Mouse (Mus musculus) lung, postnatal 0 days (tissue): ENCODE measurements at regions not wholly inside any gene's neighbourhood (a gene's known extent, or its start where the extent isn't known, plus 50 kb on each side); places are given as distances from the start of the nearest gene placed in this dataset.

Experiments
- ATAC-seq: fragments of 200-750 bp; cut with Nextera tagmentation; 2 replicates; pipeline ENCODE4 v1.8.0; 2017; ENCODE audit warnings: moderate library complexity
- DNase-seq: peaks from one replicate; pipeline ENCODE4 v3.0.0-alpha.2; 2016; ENCODE audit warnings: low spot score
- H3K27ac ChIP-seq: fragments of 300-500 bp; sonication (generic); 2 replicates; pipeline ENCODE4 v1.5.1; 2014; ENCODE audit warnings: antibody characterized with exemption, mild to moderate bottlenecking, low read length, mixed read lengths
- H3K27me3 ChIP-seq: fragments of 300-500 bp; sonication (generic); replicated peaks from 2 replicates; pipeline ENCODE4 v1.6.1; 2014; ENCODE audit warnings: low read length, mixed read lengths; ENCODE audit not compliant: insufficient read depth
- H3K36me3 ChIP-seq: fragments of 300-500 bp; sonication (generic); 2 replicates; pipeline ENCODE4 v1.6.1; 2014; ENCODE audit warnings: low read length, mixed read lengths; ENCODE audit not compliant: insufficient read depth
- H3K4me1 ChIP-seq: fragments of 300-500 bp; sonication (generic); 2 replicates; pipeline ENCODE4 v1.6.1; 2014; ENCODE audit warnings: antibody characterized with exemption, low read depth, low read length, mixed read lengths; ENCODE audit not compliant: insufficient read depth
- H3K4me2 ChIP-seq: fragments of 300-500 bp; sonication (generic); replicated peaks from 2 replicates; pipeline ENCODE4 v1.6.1; 2014; ENCODE audit warnings: low read depth, mild to moderate bottlenecking, low read length, moderate library complexity, mixed read lengths
- H3K4me3 ChIP-seq: fragments of 300-500 bp; sonication (generic); 2 replicates; pipeline ENCODE4 v1.5.1; 2014; ENCODE audit warnings: low read depth, low read length
- H3K9ac ChIP-seq: fragments of 300-500 bp; sonication (generic); replicated peaks from 2 replicates; pipeline ENCODE4 v1.6.1; 2014; ENCODE audit warnings: low read depth, mild to moderate bottlenecking
- H3K9me3 ChIP-seq: fragments of 300-500 bp; sonication (generic); 2 replicates; pipeline ENCODE4 v1.6.1; 2016; ENCODE audit warnings: low read length, mixed read lengths
- CTCF ChIP-seq: IDR thresholded peaks from 2 replicates; pipeline ENCODE4 v1.5.1; 2016; ENCODE audit warnings: antibody characterized with exemption, mild to moderate bottlenecking
- EP300 ChIP-seq: IDR thresholded peaks from 2 replicates; pipeline ENCODE4 v1.6.1; 2016; ENCODE audit warnings: antibody characterized with exemption, mild to moderate bottlenecking, control low read depth
- WGBS: fragments of 180-500 bp; shearing (Covaris S2); extraction: QIAGEN DNeasy Blood & Tissue Kit; methylation state at CpG from one replicate; pipeline ENCODE4 v1.1.7; 2014; 5-methylcytosine and 5-hydroxymethylcytosine counted together

- no peak overlapping the region for H3K4me3 ChIP-seq
- 18% methylated on average over 4 of the region's 4 CpGs for WGBS
- no peaks in the 10 kb centered on the region for H3K4me1 ChIP-seq
- DNase-seq (no peak), ATAC-seq (no peak)
- no peak overlapping the region for H3K4me2 ChIP-seq
- TF ChIP-seq CTCF = no peak
- no peak for TF ChIP-seq EP300
- H3K27ac ChIP-seq = no peak overlapping the region
- H3K36me3 ChIP-seq = no peaks in the 10 kb centered on the region
- no peaks in the 10 kb centered on the region for H3K27me3 ChIP-seq
- no peaks in the 10 kb centered on the region for H3K9me3 ChIP-seq
- no peak overlapping the region for H3K9ac ChIP-seq
These were observed 402.8 kb downstream of the Rprm start for GRCm38 (mm10) chr2:53682599-53682998.

DNA sequence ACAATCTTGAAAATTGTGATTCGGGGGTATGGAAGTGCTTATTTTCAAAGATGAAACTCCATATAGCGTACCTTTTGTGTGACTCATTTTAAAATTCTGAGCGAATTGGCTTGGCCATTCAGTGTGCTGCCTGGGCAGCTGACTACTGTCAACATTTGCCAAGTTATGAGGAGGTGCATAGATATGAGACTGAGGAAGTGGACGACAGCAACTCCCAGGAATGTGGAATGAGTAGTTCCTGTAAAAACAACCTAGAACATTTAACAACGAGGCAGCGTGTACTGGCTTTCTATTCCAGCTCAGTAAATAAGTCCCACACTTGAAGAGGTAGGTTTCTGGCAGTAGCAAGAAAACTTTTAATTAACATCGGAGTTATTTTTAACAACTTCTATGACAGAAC, 398.1 kb downstream of the Rprm start:
- no peaks in the 10 kb centered on the region for H3K9me3 ChIP-seq
- ATAC-seq = peak; percentile 98
- no peak overlapping the region for H3K4me2 ChIP-seq
- no peaks in the 10 kb centered on the region for H3K36me3 ChIP-seq
- no peak overlapping the region for H3K9ac ChIP-seq
- TF ChIP-seq CTCF = no peak
- peak; percentile 96 for TF ChIP-seq EP300
- WGBS = 37% methylated on average over 7 of the region's 7 CpGs
- H3K27ac ChIP-seq = 0 out of 2 replicates have a peak overlapping the region, but pooled peaks have one; percentile 14
- no peaks in the 10 kb centered on the region for H3K27me3 ChIP-seq
- peak; percentile 83 for DNase-seq
- no peak overlapping the region for H3K4me3 ChIP-seq
- H3K4me1 ChIP-seq = no peaks in the 10 kb centered on the region

GRCm38 (mm10) chr2:53689223-53689880, 396.0 kb downstream of the Rprm start:
- DNase-seq = no peak
- Histone ChIP-seq H3K9ac (no peak overlapping the region), H3K4me2 (no peak overlapping the region), H3K27me3 (no peaks in the 10 kb centered on the region), H3K27ac (no peak overlapping the region), H3K4me1 (no peaks in the 10 kb centered on the region), H3K36me3 (no peaks in the 10 kb centered on the region), H3K9me3 (no peaks in the 10 kb centered on the region), H3K4me3 (no peak overlapping the region)
- 30% methylated on average over 3 of the region's 3 CpGs for WGBS
- TF ChIP-seq CTCF (no peak), EP300 (no peak)
- no peak for ATAC-seq

GRCm38 (mm10) chr2:53691580-53692118, 393.7 kb downstream of the Rprm start:
- Histone ChIP-seq H3K4me1 (no peaks in the 10 kb centered on the region), H3K4me2 (no peak overlapping the region)
- TF ChIP-seq CTCF (no peak), EP300 (no peak)

GRCm38 (mm10) chr2:53711213-53711612, 374.1 kb downstream of the Rprm start:
- TF ChIP-seq EP300 = no peak
- no peak for TF ChIP-seq CTCF
- no peak overlapping the region for H3K9ac ChIP-seq
- ATAC-seq (no peak), DNase-seq (no peak)
- H3K27me3 ChIP-seq = no peaks in the 10 kb centered on the region
- H3K27ac ChIP-seq = no peak overlapping the region
- H3K9me3 ChIP-seq = no peaks in the 10 kb centered on the region
- H3K4me3 ChIP-seq = no peak overlapping the region
- no peak overlapping the region for H3K4me2 ChIP-seq
- H3K4me1 ChIP-seq = no peaks in the 10 kb centered on the region
- H3K36me3 ChIP-seq = no peaks in the 10 kb centered on the region
- WGBS = 44% methylated on average over 3 of the region's 3 CpGs

More at GRCm38 (mm10) chr2:53691580-53692118, 393.7 kb downstream of the Rprm start:
- 68% methylated on average over 5 of the region's 5 CpGs for WGBS
- Histone ChIP-seq H3K9me3 (no peaks in the 10 kb centered on the region), H3K27me3 (no peaks in the 10 kb centered on the region), H3K27ac (no peak overlapping the region), H3K9ac (no peak overlapping the region), H3K4me3 (no peak overlapping the region), H3K36me3 (no peaks in the 10 kb centered on the region)
- DNase-seq = no peak
- no peak for ATAC-seq

DNA sequence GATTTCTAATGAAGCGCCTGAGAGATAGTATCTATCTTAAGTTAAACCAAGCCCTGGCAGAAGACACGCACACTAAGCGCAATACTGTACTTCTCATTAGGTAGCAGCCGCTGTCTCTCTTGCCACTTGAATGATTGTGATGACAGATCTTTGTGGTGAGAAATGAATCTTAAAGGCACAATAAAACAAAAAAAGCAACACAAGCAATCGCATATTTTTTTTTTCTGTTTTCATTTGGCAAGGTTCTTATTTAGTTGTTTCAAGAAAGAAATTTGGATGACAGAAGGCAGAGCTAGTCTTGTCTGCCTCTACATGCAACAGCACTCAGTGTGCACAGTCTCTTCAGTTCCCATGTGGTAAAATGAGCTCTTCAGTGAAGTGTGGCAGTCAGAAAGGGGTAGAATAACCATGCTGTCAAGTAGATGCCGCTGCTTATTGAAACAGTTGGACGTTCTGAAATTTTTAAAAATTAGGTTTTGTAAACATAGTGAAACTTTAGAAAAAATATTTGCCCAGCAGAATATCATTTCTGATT, 372.2 kb downstream of the Rprm start:
- DNase-seq (no peak), ATAC-seq (no peak)
- H3K36me3 ChIP-seq = no peaks in the 10 kb centered on the region
- no peaks in the 10 kb centered on the region for H3K9me3 ChIP-seq
- no peak overlapping the region for H3K9ac ChIP-seq
- no peak overlapping the region for H3K4me3 ChIP-seq
- no peak overlapping the region for H3K27ac ChIP-seq
- H3K27me3 ChIP-seq = no peaks in the 10 kb centered on the region
- H3K4me1 ChIP-seq = no peaks in the 10 kb centered on the region
- H3K4me2 ChIP-seq = no peak overlapping the region
- no peak for TF ChIP-seq CTCF
- WGBS = 72% methylated on average over 7 of the region's 7 CpGs
